Mouse (Mus musculus): ENCODE results near the gene Spred3. TPM values are rescaled to one million over a fixed set of nuclear protein-coding genes. Genes with fewer than 3 reads are reported as not detected.
A peak's percentile ranks its signal among the peaks of the same experiment; 100 is the strongest.
"Not testable (repeated sequence)": the region's sequence is repeated elsewhere in the genome, so short reads cannot be mapped to it uniquely, and the experiment has no call there.

The Spred3 gene
- 1 to 10 TPM; 1.9 to 3.1 TPM for total RNA-seq (2021)
- long read RNA-seq, experiment 1, partial matches to known transcripts: 2 of 2 reads
- long read RNA-seq, experiment 1, other reads (novel, unspliced or antisense): 0 of 2 reads
- long read RNA-seq, experiment 2, partial matches to known transcripts: 0 of 1 reads
- long read RNA-seq, experiment 2, other reads (novel, unspliced or antisense): 1 of 1 reads

GRCm38 (mm10) chr7:29170066-29170754, at the start of gene Spred3, which contains the start of gene Ggn:
Gene Spred3 (minus strand): TSS chr7:29170411.
Gene Ggn (plus strand): TSS chr7:29170210.
- DNase-seq (ENCODE audit: low spot score): peak; percentile 89

GRCm38 (mm10) chr7:29214846-29215245, 44.6 kb upstream of the Spred3 start:
- no peak for DNase-seq (ENCODE audit: low spot score)

- DNase-seq (ENCODE audit: low spot score): no peak
Observed at GRCm38 (mm10) chr7:29214236-29214635, 44.0 kb upstream of the Spred3 start.

DNA sequence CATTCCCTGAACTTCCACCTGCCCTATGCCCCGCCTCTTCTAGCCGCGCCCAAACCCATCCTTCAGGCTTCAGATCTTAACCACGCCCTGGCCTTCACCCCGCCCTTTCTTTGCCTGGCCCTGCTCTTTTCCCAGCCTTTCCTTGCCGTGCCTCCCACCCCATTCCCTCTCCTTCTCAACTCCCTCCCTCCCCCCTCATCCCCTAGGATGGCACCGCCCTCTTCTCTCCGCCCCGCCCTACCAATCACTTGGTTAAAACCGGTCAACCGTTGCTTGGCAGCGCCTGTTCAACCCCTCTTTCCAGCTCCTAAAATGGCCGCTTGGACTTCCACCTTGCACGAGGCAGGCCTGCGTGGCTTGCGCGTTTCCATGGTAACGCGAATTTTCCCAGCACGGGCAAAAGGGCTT, 43.5 kb upstream of the Spred3 start, which contains the start of gene Catsperg1:
Gene Catsperg1, minus strand, starts transcription at position 361 of the 408 bp plus-strand sequence.
- no peak for DNase-seq (ENCODE audit: low spot score)

- not testable (repeated sequence) for DNase-seq (ENCODE audit: low spot score)
Observed at GRCm38 (mm10) chr7:29212775-29213560, 42.8 kb upstream of the Spred3 start.

DNA sequence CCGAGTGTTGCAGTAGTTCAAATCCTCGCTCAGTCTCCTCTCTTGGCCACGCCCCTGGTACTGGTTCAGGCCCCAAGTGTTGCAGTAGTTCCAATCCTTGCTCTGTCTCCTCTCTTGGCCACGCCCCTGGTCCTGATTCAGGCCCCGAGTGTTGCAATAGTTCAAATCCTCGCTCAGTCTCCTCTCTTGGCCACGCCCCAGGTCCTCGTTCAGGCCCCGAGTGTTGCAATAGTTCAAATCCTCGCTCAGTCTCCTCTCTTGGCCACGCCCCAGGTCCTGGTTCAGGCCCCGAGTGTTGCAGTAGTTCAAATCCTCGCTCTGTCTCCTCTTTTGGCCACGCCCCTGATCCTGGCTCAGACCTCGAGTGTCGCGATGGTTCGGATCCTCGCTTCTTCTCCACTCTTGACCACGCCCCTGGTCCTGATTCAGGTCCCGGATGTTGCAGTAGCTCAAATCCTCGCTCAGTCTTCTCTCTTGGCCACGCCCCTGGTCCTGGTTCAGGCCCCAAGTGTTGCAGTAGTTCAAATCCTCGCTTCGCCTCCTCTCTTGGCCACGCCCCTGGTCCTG, 42.1 kb upstream of the Spred3 start:
- DNase-seq (ENCODE audit: low spot score): no peak

DNA sequence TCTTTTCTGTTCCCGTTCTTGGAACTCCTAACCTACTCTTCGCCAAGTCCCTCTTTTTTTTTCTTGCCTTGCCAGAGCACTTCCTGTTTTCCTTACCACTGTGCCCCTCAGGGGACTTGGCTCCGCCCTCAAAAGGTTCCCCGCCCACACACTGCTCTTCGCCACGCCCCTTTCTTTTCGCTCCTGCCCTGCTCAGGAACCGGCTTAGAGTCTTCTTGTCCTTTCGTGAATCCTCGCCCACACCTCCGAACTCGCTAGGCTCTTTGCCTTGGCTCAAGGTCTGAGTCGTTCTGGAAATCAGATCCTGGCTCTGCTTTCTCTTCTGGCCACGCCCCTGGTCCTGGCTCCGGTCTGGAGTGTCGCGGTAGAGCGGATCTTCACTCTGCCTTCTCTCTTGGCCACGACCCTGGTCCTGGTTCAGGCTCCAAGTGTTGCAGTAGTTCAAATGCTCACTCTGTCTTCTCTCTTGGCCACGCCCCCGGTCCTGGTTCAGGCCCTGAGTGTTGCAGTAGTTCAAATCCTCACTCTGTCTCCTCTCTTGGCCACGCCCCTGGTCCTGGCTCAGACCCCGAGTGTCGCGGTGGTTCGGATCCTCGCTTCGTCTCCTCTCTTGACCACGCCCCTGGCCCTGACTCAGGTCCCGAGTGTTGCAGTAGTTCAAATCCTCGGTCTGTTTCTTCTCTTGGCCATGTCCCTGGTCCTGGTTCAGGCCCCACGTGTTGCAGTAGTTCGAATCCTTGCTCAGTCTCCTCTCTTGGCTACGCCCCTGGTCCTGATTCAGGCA, 41.4 kb upstream of the Spred3 start:
- DNase-seq (ENCODE audit: low spot score): peak; percentile 93

GRCm38 (mm10) chr7:29211013-29211412, 40.8 kb upstream of the Spred3 start:
- DNase-seq (ENCODE audit: low spot score): peak; percentile 64

GRCm38 (mm10) chr7:29202577-29202976, 32.4 kb upstream of the Spred3 start:
- DNase-seq (ENCODE audit: low spot score): no peak

DNA sequence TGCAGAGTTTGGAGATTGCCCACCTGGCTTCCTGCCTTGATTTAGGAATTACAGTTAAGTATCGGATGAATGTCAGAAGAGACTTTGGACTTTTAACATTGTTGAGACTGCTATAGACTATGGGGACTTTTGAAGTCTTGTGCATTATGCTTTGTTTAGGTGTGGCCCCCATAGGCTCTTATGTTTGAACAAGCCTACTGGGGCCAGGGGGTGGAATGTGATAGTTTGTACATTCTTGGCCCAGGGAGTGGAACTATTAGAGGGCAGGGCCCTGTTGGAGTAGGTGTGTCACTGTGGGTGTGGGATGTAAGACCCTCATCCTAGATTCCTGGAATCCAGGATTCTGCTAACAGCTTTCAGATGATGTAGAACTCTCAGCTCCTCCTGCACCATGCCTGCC, 24.0 kb upstream of the Spred3 start:
- not testable (repeated sequence) for DNase-seq (ENCODE audit: low spot score)

DNA sequence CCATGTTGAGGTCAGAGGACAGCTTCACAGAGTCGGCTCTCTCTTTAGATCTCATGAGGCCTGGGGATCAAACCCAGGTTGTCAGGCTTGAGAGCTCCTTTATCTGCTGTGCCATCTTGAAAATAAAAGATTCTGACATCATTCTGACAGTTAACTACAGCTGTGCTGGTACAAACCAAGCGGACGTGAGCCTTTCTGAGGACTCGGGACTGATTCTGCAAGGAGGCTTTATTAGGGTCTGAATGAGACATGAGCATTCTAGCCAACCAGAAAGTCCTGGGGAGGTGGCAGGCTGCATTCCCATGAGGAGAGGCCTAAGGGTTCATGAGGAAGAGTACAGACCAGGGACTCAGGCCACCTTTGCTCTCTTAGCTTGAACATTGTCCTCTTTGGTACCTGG, 11.1 kb upstream of the Spred3 start:
- DNase-seq (ENCODE audit: low spot score): not testable (repeated sequence)

DNA sequence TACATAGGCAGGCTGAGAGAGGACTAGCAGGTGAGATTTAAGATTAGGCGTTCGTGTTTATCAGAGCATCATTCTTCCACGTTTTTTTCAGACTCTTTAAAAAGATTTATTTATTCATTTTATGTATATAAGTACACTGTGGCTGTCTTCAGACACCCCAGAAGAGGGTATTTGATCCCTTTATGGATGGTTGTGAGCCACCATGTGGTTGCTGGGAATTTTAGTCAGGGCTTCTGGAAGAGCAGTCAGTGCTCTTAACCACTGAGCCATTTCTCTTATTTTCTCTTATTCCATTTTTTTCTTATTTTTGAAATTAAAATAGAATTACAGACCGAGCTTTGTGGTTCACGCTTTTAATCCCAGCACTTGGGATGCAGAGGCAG, 10.6 kb upstream of the Spred3 start:
- no peak for DNase-seq (ENCODE audit: low spot score)

DNA sequence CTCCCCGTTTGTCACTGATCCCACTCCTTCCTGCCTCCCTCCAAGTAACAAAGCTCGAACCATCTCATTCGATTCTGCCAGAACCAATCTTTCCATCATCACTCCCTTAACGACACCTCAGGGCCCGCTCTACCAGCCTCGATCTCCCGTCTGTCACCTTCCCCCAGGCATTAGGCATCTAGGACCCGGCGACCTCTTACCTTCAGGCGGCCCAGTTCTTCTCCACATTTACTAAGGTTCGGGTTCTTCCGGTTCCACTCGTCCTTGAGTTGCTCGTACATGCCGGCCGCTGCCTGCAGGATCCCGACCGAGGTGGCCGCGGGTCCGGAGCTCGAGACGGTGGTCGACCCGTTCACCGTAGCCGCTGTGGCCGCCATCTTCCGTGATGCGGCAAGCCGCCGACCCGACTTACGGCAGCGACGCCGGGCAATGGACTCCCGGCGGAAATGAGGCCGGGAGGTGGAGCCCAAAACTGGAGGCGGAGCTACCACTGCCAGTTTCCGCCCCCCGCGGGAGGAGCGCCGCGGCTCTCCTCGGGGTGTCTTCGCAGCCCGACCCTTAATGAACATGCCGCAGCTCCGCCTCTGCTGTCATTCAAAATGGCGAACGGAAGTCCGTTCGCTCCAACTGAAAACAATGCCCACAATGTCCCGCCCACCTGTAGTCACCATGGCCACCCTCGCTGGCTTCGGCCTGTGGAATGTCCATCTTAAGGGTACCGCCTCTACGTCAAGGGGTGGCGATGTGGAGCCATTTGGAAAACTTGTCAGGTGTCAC, 10.1 kb upstream of the Spred3 start, which contains the start of gene Psmd8:
Gene Psmd8, minus strand, starts transcription at position 625 of the 777 bp plus-strand sequence.
- peak; percentile 97 for DNase-seq (ENCODE audit: low spot score)

- peak; percentile 64 for DNase-seq (ENCODE audit: low spot score)
Observed at GRCm38 (mm10) chr7:29179323-29179722, 9.1 kb upstream of the Spred3 start.

DNA sequence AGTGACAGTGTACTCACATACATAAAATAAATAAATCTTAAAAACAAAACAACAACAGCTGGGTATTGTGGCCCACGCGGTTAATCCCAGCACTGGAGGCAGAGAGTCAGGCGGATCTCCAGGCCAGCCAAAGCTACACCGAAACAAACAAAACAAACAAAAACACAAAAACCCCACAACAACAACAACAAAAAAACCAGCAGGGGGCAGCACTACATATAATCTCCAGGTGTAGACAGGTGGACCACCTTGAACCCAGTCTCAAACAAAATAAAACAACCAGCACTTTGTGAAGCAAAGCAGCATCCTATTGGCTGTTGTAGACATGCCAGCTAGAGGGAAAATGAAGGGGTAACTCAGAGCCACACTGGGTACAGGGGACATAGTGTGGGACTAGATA, 7.9 kb upstream of the Spred3 start:
- no peak for DNase-seq (ENCODE audit: low spot score)

- no peak for DNase-seq (ENCODE audit: low spot score)
Observed at GRCm38 (mm10) chr7:29172390-29173016, 2.3 kb upstream of the Spred3 start.

GRCm38 (mm10) chr7:29171562-29172097, 1.4 kb upstream of the Spred3 start:
- DNase-seq (ENCODE audit: low spot score): no peak

DNA sequence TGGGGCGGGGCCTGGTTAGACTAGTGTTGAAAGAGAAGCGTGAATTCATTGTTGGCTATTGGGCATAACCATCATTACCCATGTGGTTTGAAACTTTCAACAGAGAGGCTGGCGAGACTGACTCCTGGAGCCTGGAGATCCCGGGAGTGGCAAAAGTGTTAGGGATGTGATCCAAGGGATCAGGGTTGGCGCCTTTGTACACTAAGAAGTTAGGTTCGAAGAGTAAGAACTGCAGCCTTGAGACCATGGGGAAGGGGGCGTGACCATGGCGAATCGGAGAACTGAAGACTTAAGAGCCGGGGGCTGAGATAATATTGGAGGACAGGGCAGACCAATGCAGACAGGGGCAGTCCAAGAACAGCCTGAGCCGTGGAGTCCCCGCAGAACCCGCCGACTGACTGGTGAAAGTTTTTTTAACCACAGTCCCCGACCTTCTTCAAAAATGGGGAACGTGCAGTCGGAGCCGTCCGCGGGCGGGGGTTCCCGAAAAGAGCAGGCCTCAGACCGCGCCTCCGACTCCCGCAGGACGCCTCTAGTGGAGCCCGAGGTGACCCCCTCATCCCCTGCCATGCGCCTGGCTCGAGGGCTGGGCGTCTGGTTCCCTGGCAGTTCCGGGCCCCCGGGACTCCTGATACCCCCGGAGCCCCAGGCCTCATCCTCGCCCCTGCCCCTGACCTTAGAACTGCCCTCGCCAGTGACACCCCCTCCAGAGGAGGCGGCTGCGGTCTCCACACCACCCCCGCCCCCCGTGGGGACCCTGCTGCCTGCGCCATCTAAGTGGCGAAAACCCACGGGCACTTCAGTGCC, 747 bp upstream of the Spred3 start:
- peak; percentile 21 for DNase-seq (ENCODE audit: low spot score)

Measured in gastrocnemius, adult 18-20 months (tissue).